Mouse (Mus musculus) stomach, postnatal 0 days (tissue): ENCODE data around the gene Tspyl3. TPM values are rescaled to one million over a fixed set of nuclear protein-coding genes. Genes with fewer than 3 reads are reported as not detected.

Experiments
- ATAC-seq: fragments of 200-750 bp; cut with Nextera tagmentation; 2 replicates; pipeline ENCODE4 v1.8.0; 2017; ENCODE audit not compliant: low FRiP score, low TSS enrichment
- DNase-seq: peaks from one replicate; pipeline ENCODE4 v3.0.0-alpha.2; 2016; ENCODE audit warnings: low spot score
- H3K27ac ChIP-seq: fragments of 300-500 bp; sonication (generic); replicated peaks from 2 replicates; pipeline ENCODE4 v1.5.1; 2014; ENCODE audit warnings: mild to moderate bottlenecking, control low read depth
- H3K27me3 ChIP-seq: fragments of 300-500 bp; sonication (generic); 2 replicates; pipeline ENCODE4 v1.6.1; 2014; ENCODE audit warnings: low read length; ENCODE audit not compliant: control insufficient read depth, insufficient read depth
- H3K36me3 ChIP-seq: fragments of 300-500 bp; sonication (generic); 2 replicates; pipeline ENCODE4 v1.6.1; 2014; ENCODE audit warnings: low read length, mixed read lengths; ENCODE audit not compliant: control insufficient read depth, insufficient read depth
- H3K4me1 ChIP-seq: fragments of 300-500 bp; sonication (generic); replicated peaks from 2 replicates; pipeline ENCODE4 v1.6.1; 2014; ENCODE audit warnings: antibody characterized with exemption; ENCODE audit not compliant: control insufficient read depth, insufficient read depth
- H3K4me2 ChIP-seq: fragments of 300-500 bp; sonication (generic); replicated peaks from 2 replicates; pipeline ENCODE4 v1.6.1; 2014; ENCODE audit warnings: low read depth, mild to moderate bottlenecking, control low read depth, moderate library complexity
- H3K4me3 ChIP-seq: fragments of 300-500 bp; sonication (generic); 2 replicates; pipeline ENCODE4 v1.5.1; 2014; ENCODE audit warnings: low read depth, low read length, control low read depth
- H3K9ac ChIP-seq: fragments of 300-500 bp; sonication (generic); 2 replicates; pipeline ENCODE4 v1.6.1; 2014; ENCODE audit warnings: mild to moderate bottlenecking, low read length, control low read depth, mixed read lengths
- H3K9me3 ChIP-seq: fragments of 300-500 bp; sonication (generic); 2 replicates; pipeline ENCODE4 v1.6.1; 2016; ENCODE audit warnings: low read length; ENCODE audit not compliant: control insufficient read depth
- CTCF ChIP-seq: IDR thresholded peaks from 2 replicates; pipeline ENCODE4 v1.5.1; 2016; ENCODE audit warnings: antibody characterized with exemption, low read depth, mild to moderate bottlenecking, moderate library complexity
- EP300 ChIP-seq: optimal IDR thresholded peaks from 2 replicates; pipeline ENCODE3; 2016; ENCODE audit warnings: antibody characterized with exemption
- WGBS: fragments of 180-500 bp; shearing (Covaris S2); extraction: QIAGEN DNeasy Blood & Tissue Kit; methylation state at CpG from one replicate; pipeline ENCODE4 v1.1.7; 2014; 5-methylcytosine and 5-hydroxymethylcytosine counted together
- polyA plus RNA-seq: library from polyadenylated mRNA; unstranded; fragments of >200 nt; fragmentation: Nextera tagmentation; extraction: Ambion mirVana; gene quantifications from 2 replicates; pipeline ENCODE4 v1.2.1, GENCODE M21; 2015

The Tspyl3 gene
- polyA plus RNA-seq, 1 experiment from 2014 or later: 3.4 TPM

- Histone ChIP-seq H3K27me3 (no peaks in the 10 kb centered on the region), H3K4me1 (peaks cover 10% of the 10 kb centered on the region), H3K36me3 (peaks cover 6% of the 10 kb centered on the region; the same call in 1 of the 2 replicates), H3K9ac (no peak overlapping the region), H3K4me2 (peak overlapping the region; percentile 31), H3K27ac (peak overlapping the region; percentile 84), H3K4me3 (no peak overlapping the region), H3K9me3 (no peaks in the 10 kb centered on the region)
- no peak for DNase-seq
- ATAC-seq: no peak
- 57% methylated on average over 4 of the region's 4 CpGs for WGBS
- TF ChIP-seq CTCF (no peak), EP300 (no peak)
Observed at GRCm38 (mm10) chr2:153237891-153238290, 12.7 kb upstream of the Tspyl3 start.

DNA sequence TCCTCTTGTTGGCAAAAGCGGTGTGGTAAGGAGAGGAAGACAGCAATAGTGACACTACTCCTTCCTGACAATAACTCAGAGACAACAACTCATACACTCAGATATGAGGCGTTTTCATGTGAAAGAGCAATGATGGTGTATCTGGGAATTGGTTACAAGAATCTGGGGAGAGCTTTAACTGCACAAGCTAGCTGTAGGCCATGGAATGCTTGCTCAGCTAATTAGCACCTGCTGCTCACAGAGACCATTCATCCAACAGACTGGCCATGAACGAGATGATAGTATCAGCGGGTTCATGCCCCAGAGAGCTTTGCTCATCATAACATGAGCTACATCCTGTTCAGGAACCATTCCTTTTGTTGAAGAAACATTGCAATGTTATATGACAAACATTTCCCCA, 12.0 kb upstream of the Tspyl3 start:
- ATAC-seq (no peak), DNase-seq (no peak)
- 54% methylated on average over 4 of the region's 4 CpGs for WGBS
- H3K4me1 ChIP-seq: peaks cover 10% of the 10 kb centered on the region
- TF ChIP-seq CTCF (no peak), EP300 (no peak)
- H3K9ac ChIP-seq: 0 out of 2 replicates have a peak overlapping the region, but pooled peaks have one; percentile 13
- no peak overlapping the region for H3K4me3 ChIP-seq
- no peaks in the 10 kb centered on the region for H3K27me3 ChIP-seq
- H3K4me2 ChIP-seq: peak overlapping the region; percentile 31; the same call in 1 of the 2 replicates
- H3K36me3 ChIP-seq: peaks cover 10% of the 10 kb centered on the region
- no peaks in the 10 kb centered on the region for H3K9me3 ChIP-seq
- H3K27ac ChIP-seq: peak overlapping the region; percentile 84

DNA sequence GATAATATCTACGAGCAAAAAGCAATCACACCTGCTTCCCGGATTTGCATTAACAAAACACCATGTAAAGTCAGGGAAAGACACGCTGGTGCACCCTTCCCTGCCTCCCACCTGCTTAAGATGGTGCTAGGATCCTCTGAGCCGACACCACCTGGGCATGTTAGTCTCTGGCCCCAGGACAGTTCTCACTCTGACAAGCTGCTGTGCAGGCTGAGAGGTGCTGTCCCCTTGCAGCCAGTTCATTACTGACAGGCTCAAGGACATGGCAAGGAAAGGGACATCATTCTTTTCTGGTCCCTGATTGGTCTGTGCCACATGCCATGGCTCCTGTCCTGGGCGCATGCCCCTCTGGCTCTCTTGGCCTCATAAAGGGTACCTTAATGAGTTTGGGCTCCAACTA, 3.3 kb upstream of the Tspyl3 start:
- ATAC-seq: no peak
- H3K36me3 ChIP-seq: peaks cover 22% of the 10 kb centered on the region

DNA sequence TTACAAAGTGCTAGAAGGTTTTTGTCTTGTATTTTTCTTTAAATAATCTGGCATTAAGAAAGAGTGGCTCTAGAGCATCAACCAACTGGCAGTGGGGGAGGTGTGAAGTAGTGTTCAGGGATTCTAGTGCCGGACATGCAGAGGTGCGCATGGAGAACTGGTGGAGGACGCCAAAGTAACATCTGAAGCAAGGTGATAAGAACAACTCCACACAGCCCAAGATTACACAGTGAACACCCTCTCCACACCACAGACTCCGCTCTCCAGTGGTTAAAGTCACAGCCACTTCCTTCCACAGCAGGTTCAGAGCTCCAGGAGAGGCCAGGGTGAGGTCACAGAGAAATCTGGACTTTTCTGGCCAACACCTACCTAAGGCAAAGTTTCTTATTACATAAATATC, 2.7 kb upstream of the Tspyl3 start:
- Histone ChIP-seq H3K9me3 (no peaks in the 10 kb centered on the region), H3K36me3 (peaks cover 22% of the 10 kb centered on the region), H3K27me3 (no peaks in the 10 kb centered on the region), H3K27ac (no peak overlapping the region), H3K4me3 (no peak overlapping the region), H3K9ac (no peak overlapping the region), H3K4me2 (no peak overlapping the region), H3K4me1 (peaks cover 3% of the 10 kb centered on the region; the same call in 1 of the 2 replicates)
- 89% methylated on average over 4 of the region's 4 CpGs for WGBS
- ATAC-seq (peak; percentile 51; the same call in 1 of the 2 replicates), DNase-seq (no peak)
- TF ChIP-seq CTCF (no peak), EP300 (no peak)

More for the DNA sequence above, 3.3 kb upstream of the Tspyl3 start:
- no peak for DNase-seq
- H3K4me1 ChIP-seq: peaks cover 3% of the 10 kb centered on the region; the same call in 1 of the 2 replicates
- 78% methylated on average over 5 of the region's 5 CpGs for WGBS
- H3K4me3 ChIP-seq: no peak overlapping the region
- H3K27me3 ChIP-seq: no peaks in the 10 kb centered on the region
- H3K27ac ChIP-seq: no peak overlapping the region
- no peak overlapping the region for H3K4me2 ChIP-seq
- H3K9me3 ChIP-seq: no peaks in the 10 kb centered on the region
- TF ChIP-seq EP300 (no peak), CTCF (no peak)
- H3K9ac ChIP-seq: no peak overlapping the region

DNA sequence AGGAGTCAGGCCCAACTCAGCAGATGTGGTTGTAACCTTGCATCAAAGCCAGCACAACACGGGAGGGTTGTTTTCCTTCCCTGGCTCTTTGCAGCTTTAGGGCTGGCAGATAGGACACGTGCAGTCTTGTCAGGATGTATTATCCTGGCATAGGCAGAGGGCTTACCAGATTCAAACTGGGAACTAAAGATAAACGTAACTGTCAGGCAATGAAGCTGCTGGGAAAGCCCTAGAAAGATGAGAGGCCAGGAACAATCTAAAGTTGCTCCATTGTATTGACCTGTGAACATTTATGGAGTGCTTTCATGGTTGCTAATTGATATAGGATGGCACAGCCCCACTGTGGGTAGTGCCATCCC, 333 bp upstream of the Tspyl3 start:
- Histone ChIP-seq H3K4me3 (peak overlapping the region; percentile 57), H3K9me3 (no peaks in the 10 kb centered on the region), H3K4me1 (peaks cover 3% of the 10 kb centered on the region; the same call in 1 of the 2 replicates), H3K27me3 (no peaks in the 10 kb centered on the region), H3K36me3 (peaks cover 10% of the 10 kb centered on the region; the same call in 1 of the 2 replicates), H3K9ac (peak overlapping the region; percentile 78), H3K27ac (peak overlapping the region; percentile 53), H3K4me2 (peak overlapping the region; percentile 82)
- DNase-seq: no peak
- ATAC-seq: no peak
- TF ChIP-seq CTCF: no peak
- TF ChIP-seq EP300: no peak
- WGBS: 6% methylated on average over 3 of the region's 3 CpGs

- DNase-seq: no peak
- no peak for ATAC-seq
- peaks cover 3% of the 10 kb centered on the region; the same call in 1 of the 2 replicates for H3K4me1 ChIP-seq
- no peak overlapping the region for H3K4me3 ChIP-seq
- no peaks in the 10 kb centered on the region for H3K27me3 ChIP-seq
- 0 out of 2 replicates have a peak, but pooled peaks cover 2% of the 10 kb centered on the region for H3K36me3 ChIP-seq
- H3K9me3 ChIP-seq: no peaks in the 10 kb centered on the region
- no peak overlapping the region for H3K9ac ChIP-seq
- TF ChIP-seq EP300 (no peak), CTCF (no peak)
- H3K4me2 ChIP-seq: no peak overlapping the region
- 87% methylated on average over 2 of the region's 2 CpGs for WGBS
- H3K27ac ChIP-seq: no peak overlapping the region
Observed at GRCm38 (mm10) chr2:153222566-153222965, 2.7 kb downstream of the Tspyl3 start.
